Mouse (Mus musculus) stomach, embryonic 15.5 days (tissue): ENCODE measurements around the gene Ugt2b1. TPM values are rescaled to one million over a fixed set of nuclear protein-coding genes. Genes with fewer than 3 reads are reported as not detected.

Source experiments
- ATAC-seq: fragments of 200-750 bp; cut with Nextera tagmentation; 2 replicates; pipeline ENCODE4 v1.8.0; 2017; ENCODE audit warnings: low read depth, moderate number of reproducible peaks, moderate TSS enrichment; ENCODE audit not compliant: insufficient read depth, low FRiP score
- H3K27ac ChIP-seq: fragments of 300-500 bp; sonication (generic); 2 replicates; pipeline ENCODE4 v1.5.1; 2015; ENCODE audit warnings: mild to moderate bottlenecking, inconsistent platforms
- H3K27me3 ChIP-seq: fragments of 300-500 bp; sonication (generic); replicated peaks from 2 replicates; pipeline ENCODE4 v1.6.1; 2015; ENCODE audit warnings: inconsistent platforms
- H3K36me3 ChIP-seq: fragments of 300-500 bp; sonication (generic); 2 replicates; pipeline ENCODE4 v1.6.1; 2015; ENCODE audit warnings: inconsistent platforms
- H3K4me1 ChIP-seq: fragments of 300-500 bp; sonication (generic); 2 replicates; pipeline ENCODE4 v1.6.1; 2015; ENCODE audit warnings: inconsistent platforms
- H3K4me2 ChIP-seq: fragments of 300-500 bp; sonication (generic); 2 replicates; pipeline ENCODE4 v1.6.1; 2015; ENCODE audit warnings: mild to moderate bottlenecking, inconsistent platforms
- H3K4me3 ChIP-seq: fragments of 300-500 bp; sonication (generic); replicated peaks from 2 replicates; pipeline ENCODE4 v1.5.1; 2015; ENCODE audit warnings: inconsistent platforms
- H3K9ac ChIP-seq: fragments of 300-500 bp; sonication (generic); 2 replicates; pipeline ENCODE4 v1.6.1; 2015; ENCODE audit warnings: inconsistent platforms
- H3K9me3 ChIP-seq: fragments of 300-500 bp; sonication (generic); 2 replicates; pipeline ENCODE4 v1.6.1; 2016; ENCODE audit warnings: inconsistent platforms
- WGBS: fragments of 180-500 bp; shearing (Covaris S2); methylation state at CpG from one replicate; pipeline ENCODE4 v1.1.7; 2015; 5-methylcytosine and 5-hydroxymethylcytosine counted together
- polyA plus RNA-seq: library from polyadenylated mRNA; unstranded; fragments of >200 nt; fragmentation: Nextera tagmentation; extraction: Ambion mirVana; gene quantifications from 2 replicates; pipeline ENCODE4 v1.2.1, GENCODE M21; 2015

The Ugt2b1 gene
- polyA plus RNA-seq, 1 experiment from 2014 or later: 0.06 TPM

DNA sequence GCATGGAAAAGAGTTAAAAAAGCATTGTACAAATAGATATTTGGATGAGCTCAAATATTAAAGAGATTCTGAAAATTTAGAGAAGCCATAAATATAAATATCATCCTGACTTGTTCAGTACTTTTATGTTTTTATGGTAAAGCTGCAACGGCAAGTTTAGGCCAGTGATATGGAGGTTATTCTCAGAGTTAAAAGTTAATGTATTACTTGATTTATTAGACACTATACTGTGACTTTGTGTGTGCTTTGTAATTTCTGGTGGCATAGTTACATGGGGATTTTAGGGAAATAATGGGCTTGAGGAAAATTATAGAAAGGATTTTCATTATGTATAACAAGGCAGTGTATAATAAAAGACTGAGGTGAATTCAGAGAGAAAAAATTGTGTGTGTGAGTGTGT lies 39.2 kb downstream of the Ugt2b1 start:
- 75% methylated on average over 1 of the region's 1 CpGs for WGBS
- Histone ChIP-seq H3K9ac (no peak overlapping the region), H3K4me3 (no peak overlapping the region), H3K4me2 (no peak overlapping the region), H3K4me1 (no peaks in the 10 kb centered on the region), H3K9me3 (no peaks in the 10 kb centered on the region), H3K27me3 (no peaks in the 10 kb centered on the region), H3K36me3 (no peaks in the 10 kb centered on the region), H3K27ac (no peak overlapping the region)
- no peak for ATAC-seq

DNA sequence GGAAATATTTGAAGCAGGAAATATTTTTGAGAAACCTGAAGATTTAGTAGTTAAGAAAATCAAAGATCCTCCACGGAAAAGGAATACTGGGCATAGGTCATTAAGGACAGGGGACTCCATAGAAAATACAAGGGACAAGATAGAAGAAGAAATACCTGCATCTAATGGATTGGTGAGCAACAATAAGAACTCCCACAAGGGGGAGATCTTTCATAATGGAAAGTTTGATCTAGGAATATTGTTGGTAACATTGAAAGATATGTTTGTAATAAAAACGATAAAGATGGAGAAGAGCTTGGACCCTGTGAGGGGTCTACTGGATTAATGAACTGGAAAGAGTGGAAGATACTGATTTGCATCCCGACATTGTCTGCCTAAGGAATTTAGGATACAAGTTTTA lies 39.7 kb downstream of the Ugt2b1 start:
- WGBS: 35% methylated on average over 3 of the region's 3 CpGs
- H3K9ac ChIP-seq: no peak overlapping the region
- no peak overlapping the region for H3K27ac ChIP-seq
- no peaks in the 10 kb centered on the region for H3K36me3 ChIP-seq
- ATAC-seq: no peak
- no peak overlapping the region for H3K4me2 ChIP-seq
- H3K4me3 ChIP-seq: no peak overlapping the region
- H3K9me3 ChIP-seq: no peaks in the 10 kb centered on the region
- no peaks in the 10 kb centered on the region for H3K27me3 ChIP-seq
- H3K4me1 ChIP-seq: no peaks in the 10 kb centered on the region

DNA sequence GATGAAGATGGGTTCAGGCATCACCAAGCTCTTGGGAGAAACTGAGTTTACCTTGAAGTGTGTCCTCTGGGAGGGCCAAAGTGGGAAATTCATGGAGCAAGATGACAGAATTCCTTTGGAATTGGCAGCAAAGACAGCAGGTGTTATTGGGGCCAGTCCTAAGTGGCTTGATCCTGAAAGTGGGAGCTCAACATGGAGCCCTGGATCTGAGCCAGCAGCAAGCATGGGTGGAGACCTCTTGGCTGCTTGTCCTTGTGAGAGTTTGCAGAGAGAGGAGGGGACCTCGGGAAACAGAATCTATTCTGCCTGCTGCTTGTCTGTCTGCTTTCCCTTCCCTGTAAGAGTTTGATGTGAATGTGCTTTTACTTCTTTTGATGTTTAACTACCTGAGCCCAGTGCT lies 54.5 kb downstream of the Ugt2b1 start:
- Histone ChIP-seq H3K9me3 (no peaks in the 10 kb centered on the region), H3K9ac (no peak overlapping the region), H3K4me1 (no peaks in the 10 kb centered on the region), H3K36me3 (no peaks in the 10 kb centered on the region), H3K27ac (no peak overlapping the region), H3K4me2 (no peak overlapping the region), H3K27me3 (no peaks in the 10 kb centered on the region), H3K4me3 (no peak overlapping the region)
- no peak for ATAC-seq
- WGBS: 20% methylated on average over 1 of the region's 1 CpGs

Other genes starting within 250 kb of the Ugt2b1 start
- 0.30 and 0.54 TPM in 2 replicates for gene Tmprss11e, start 180.7 kb downstream of the Ugt2b1 start, polyA plus RNA-seq
- 40.9 and 42.2 TPM in 2 replicates for gene Ythdc1, start 122.3 kb downstream of the Ugt2b1 start, polyA plus RNA-seq
- gene Ugt2b34, start 19.6 kb downstream of the Ugt2b1 start, polyA plus RNA-seq: 73.5 and 96.4 TPM in 2 replicates
- gene Ugt2b35, start 74.3 kb upstream of the Ugt2b1 start, polyA plus RNA-seq: 1.7 TPM in 2 replicates
- gene Ugt2b36, start 166.0 kb upstream of the Ugt2b1 start, polyA plus RNA-seq: 3.6 and 4.5 TPM in 2 replicates
- 8.6 and 11.1 TPM in 2 replicates for gene Ugt2b5, start 213.8 kb upstream of the Ugt2b1 start, polyA plus RNA-seq